Mouse (Mus musculus): ENCODE results near the gene Ppm1j. TPM values are rescaled to one million over a fixed set of nuclear protein-coding genes. Genes with fewer than 3 reads are reported as not detected.

Ppm1j gene
- polyA plus RNA-seq, 1 experiment from 2014 or later: 0.23 TPM

GRCm38 (mm10) chr3:104777342-104777741 lies 3.5 kb upstream of the Ppm1j start:
- Histone ChIP-seq H3K27ac (ENCODE audit: low read depth, low read length) (no peak overlapping the region), H3K27me3 (ENCODE audit: control insufficient read depth, insufficient read depth, low read length) (peaks cover 38% of the 10 kb centered on the region), H3K4me1 (ENCODE audit: control insufficient read depth, insufficient read depth, low read length) (peaks cover 14% of the 10 kb centered on the region; the same call in 1 of the 2 replicates), H3K9me3 (ENCODE audit: control insufficient read depth, low read length) (no peaks in the 10 kb centered on the region), H3K36me3 (ENCODE audit: control insufficient read depth, insufficient read depth, low read length) (no peaks in the 10 kb centered on the region), H3K4me2 (ENCODE audit: low read depth, low read length) (peak overlapping the region; percentile 55), H3K4me3 (ENCODE audit: low read depth, low read length) (peak overlapping the region; percentile 24; the same call in 1 of the 2 replicates), H3K9ac (replicated peaks; ENCODE audit: low read depth, low read length) (peak overlapping the region; percentile 21; the same call in 1 of the 2 replicates)
- 1% methylated on average over 20 of the region's 20 CpGs for WGBS
- ATAC-seq (ENCODE audit: low read depth): peak; percentile 19; the same call in 1 of the 2 replicates

- WGBS: 2% methylated on average over 7 of the region's 7 CpGs
Measured at GRCm38 (mm10) chr3:104779949-104780348, 907 bp upstream of the Ppm1j start.

GRCm38 (mm10) chr3:104781471-104781903 lies 631 bp downstream of the Ppm1j start, which contains the start of gene Fam19a3:
TSS of gene Fam19a3 (minus strand) at chr3:104781840.
- Histone ChIP-seq H3K9ac (replicated peaks; ENCODE audit: low read depth, low read length) (peak within 1 kb of the TSS; percentile 32), H3K27ac (ENCODE audit: low read depth, low read length) (no peak within 1 kb of the TSS), H3K4me2 (ENCODE audit: low read depth, low read length) (peak within 1 kb of the TSS; percentile 74), H3K4me1 (ENCODE audit: control insufficient read depth, insufficient read depth, low read length) (peaks cover 14% of the 10 kb centered on the region; the same call in 1 of the 2 replicates), H3K36me3 (ENCODE audit: control insufficient read depth, insufficient read depth, low read length) (no peaks in the 10 kb centered on the region), H3K4me3 (ENCODE audit: low read depth, low read length) (peak within 1 kb of the TSS; percentile 36), H3K27me3 (ENCODE audit: control insufficient read depth, insufficient read depth, low read length) (peaks cover 49% of the 10 kb centered on the region), H3K9me3 (ENCODE audit: control insufficient read depth, low read length) (no peaks in the 10 kb centered on the region)
- ATAC-seq (ENCODE audit: low read depth): no peak
- under 1% methylated on average over 26 of the region's 26 CpGs for WGBS

More at GRCm38 (mm10) chr3:104779949-104780348, 907 bp upstream of the Ppm1j start:
- no peaks in the 10 kb centered on the region for H3K9me3 ChIP-seq (ENCODE audit: control insufficient read depth, low read length)
- H3K4me2 ChIP-seq (ENCODE audit: low read depth, low read length): no peak overlapping the region
- no peak for ATAC-seq (ENCODE audit: low read depth)
- H3K27me3 ChIP-seq (ENCODE audit: control insufficient read depth, insufficient read depth, low read length): peaks cover 50% of the 10 kb centered on the region
- no peak overlapping the region for H3K27ac ChIP-seq (ENCODE audit: low read depth, low read length)
- peaks cover 14% of the 10 kb centered on the region; the same call in 1 of the 2 replicates for H3K4me1 ChIP-seq (ENCODE audit: control insufficient read depth, insufficient read depth, low read length)
- no peak overlapping the region for H3K4me3 ChIP-seq (ENCODE audit: low read depth, low read length)
- H3K9ac ChIP-seq (replicated peaks; ENCODE audit: low read depth, low read length): no peak overlapping the region
- H3K36me3 ChIP-seq (ENCODE audit: control insufficient read depth, insufficient read depth, low read length): no peaks in the 10 kb centered on the region

GRCm38 (mm10) chr3:104782061-104782681 lies 1.3 kb downstream of the Ppm1j start:
- Histone ChIP-seq H3K9ac (replicated peaks; ENCODE audit: low read depth, low read length) (no peak overlapping the region), H3K27me3 (ENCODE audit: control insufficient read depth, insufficient read depth, low read length) (peaks cover 42% of the 10 kb centered on the region), H3K4me2 (ENCODE audit: low read depth, low read length) (peak overlapping the region; percentile 74; the same call in 1 of the 2 replicates), H3K27ac (ENCODE audit: low read depth, low read length) (no peak overlapping the region), H3K4me1 (ENCODE audit: control insufficient read depth, insufficient read depth, low read length) (peaks cover 14% of the 10 kb centered on the region; the same call in 1 of the 2 replicates), H3K9me3 (ENCODE audit: control insufficient read depth, low read length) (no peaks in the 10 kb centered on the region), H3K4me3 (ENCODE audit: low read depth, low read length) (no peak overlapping the region), H3K36me3 (ENCODE audit: control insufficient read depth, insufficient read depth, low read length) (no peaks in the 10 kb centered on the region)
- 13% methylated on average over 12 of the region's 12 CpGs for WGBS
- ATAC-seq (ENCODE audit: low read depth): no peak

- peaks cover 40% of the 10 kb centered on the region for H3K27me3 ChIP-seq (ENCODE audit: control insufficient read depth, insufficient read depth, low read length)
Measured at GRCm38 (mm10) chr3:104783971-104784500, 3.2 kb downstream of the Ppm1j start.

GRCm38 (mm10) chr3:104785284-104785683 lies 4.4 kb downstream of the Ppm1j start:
- Histone ChIP-seq H3K9me3 (ENCODE audit: control insufficient read depth, low read length) (no peaks in the 10 kb centered on the region), H3K27ac (ENCODE audit: low read depth, low read length) (no peak overlapping the region), H3K9ac (replicated peaks; ENCODE audit: low read depth, low read length) (no peak overlapping the region), H3K4me2 (ENCODE audit: low read depth, low read length) (no peak overlapping the region), H3K27me3 (ENCODE audit: control insufficient read depth, insufficient read depth, low read length) (peaks cover 32% of the 10 kb centered on the region), H3K4me3 (ENCODE audit: low read depth, low read length) (no peak overlapping the region), H3K4me1 (ENCODE audit: control insufficient read depth, insufficient read depth, low read length) (peaks cover 19% of the 10 kb centered on the region; the same call in 1 of the 2 replicates), H3K36me3 (ENCODE audit: control insufficient read depth, insufficient read depth, low read length) (no peaks in the 10 kb centered on the region)
- ATAC-seq (ENCODE audit: low read depth): no peak
- 89% methylated on average over 6 of the region's 6 CpGs for WGBS

More at GRCm38 (mm10) chr3:104783971-104784500, 3.2 kb downstream of the Ppm1j start:
- 35% methylated on average over 14 of the region's 14 CpGs for WGBS
- Histone ChIP-seq H3K4me3 (ENCODE audit: low read depth, low read length) (no peak overlapping the region), H3K36me3 (ENCODE audit: control insufficient read depth, insufficient read depth, low read length) (no peaks in the 10 kb centered on the region), H3K4me2 (ENCODE audit: low read depth, low read length) (no peak overlapping the region), H3K9ac (replicated peaks; ENCODE audit: low read depth, low read length) (no peak overlapping the region), H3K27ac (ENCODE audit: low read depth, low read length) (no peak overlapping the region), H3K9me3 (ENCODE audit: control insufficient read depth, low read length) (no peaks in the 10 kb centered on the region), H3K4me1 (ENCODE audit: control insufficient read depth, insufficient read depth, low read length) (peaks cover 19% of the 10 kb centered on the region; the same call in 1 of the 2 replicates)
- ATAC-seq (ENCODE audit: low read depth): no peak

GRCm38 (mm10) chr3:104788075-104788474 lies 7.2 kb downstream of the Ppm1j start, which contains the start of gene Rhoc:
TSS of gene Rhoc (plus strand) at chr3:104788375.
- no peak for ATAC-seq (ENCODE audit: low read depth)
- WGBS: 31% methylated on average over 3 of the region's 3 CpGs
- Histone ChIP-seq H3K36me3 (ENCODE audit: control insufficient read depth, insufficient read depth, low read length) (no peaks in the 10 kb centered on the region), H3K27ac (ENCODE audit: low read depth, low read length) (peak within 1 kb of the TSS; percentile 48), H3K27me3 (ENCODE audit: control insufficient read depth, insufficient read depth, low read length) (peaks cover 11% of the 10 kb centered on the region), H3K9me3 (ENCODE audit: control insufficient read depth, low read length) (no peaks in the 10 kb centered on the region), H3K4me2 (ENCODE audit: low read depth, low read length) (peak within 1 kb of the TSS; percentile 94), H3K9ac (replicated peaks; ENCODE audit: low read depth, low read length) (peak within 1 kb of the TSS; percentile 52), H3K4me3 (ENCODE audit: low read depth, low read length) (peak within 1 kb of the TSS; percentile 48), H3K4me1 (ENCODE audit: control insufficient read depth, insufficient read depth, low read length) (0 out of 2 replicates have a peak, but pooled peaks cover 5% of the 10 kb centered on the region)

GRCm38 (mm10) chr3:104788561-104789311 lies 7.9 kb downstream of the Ppm1j start:
- Histone ChIP-seq H3K9me3 (ENCODE audit: control insufficient read depth, low read length) (no peaks in the 10 kb centered on the region), H3K9ac (replicated peaks; ENCODE audit: low read depth, low read length) (peak overlapping the region; percentile 52), H3K27me3 (ENCODE audit: control insufficient read depth, insufficient read depth, low read length) (peaks cover 4% of the 10 kb centered on the region), H3K4me2 (ENCODE audit: low read depth, low read length) (peak overlapping the region; percentile 94), H3K4me1 (ENCODE audit: control insufficient read depth, insufficient read depth, low read length) (peaks cover 5% of the 10 kb centered on the region; the same call in 1 of the 2 replicates), H3K27ac (ENCODE audit: low read depth, low read length) (peak overlapping the region; percentile 48), H3K36me3 (ENCODE audit: control insufficient read depth, insufficient read depth, low read length) (no peaks in the 10 kb centered on the region), H3K4me3 (ENCODE audit: low read depth, low read length) (peak overlapping the region; percentile 48)
- ATAC-seq (ENCODE audit: low read depth): peak; percentile 77
- WGBS: 0% methylated on average over 41 of the region's 52 CpGs
